Mouse (Mus musculus): ENCODE measurements around the gene Epha2. TPM values are rescaled to one million over a fixed set of nuclear protein-coding genes. Genes with fewer than 3 reads are reported as not detected.

The Epha2 gene
- polyA plus RNA-seq, 1 experiment from 2014 or later: 6.5 TPM

DNA sequence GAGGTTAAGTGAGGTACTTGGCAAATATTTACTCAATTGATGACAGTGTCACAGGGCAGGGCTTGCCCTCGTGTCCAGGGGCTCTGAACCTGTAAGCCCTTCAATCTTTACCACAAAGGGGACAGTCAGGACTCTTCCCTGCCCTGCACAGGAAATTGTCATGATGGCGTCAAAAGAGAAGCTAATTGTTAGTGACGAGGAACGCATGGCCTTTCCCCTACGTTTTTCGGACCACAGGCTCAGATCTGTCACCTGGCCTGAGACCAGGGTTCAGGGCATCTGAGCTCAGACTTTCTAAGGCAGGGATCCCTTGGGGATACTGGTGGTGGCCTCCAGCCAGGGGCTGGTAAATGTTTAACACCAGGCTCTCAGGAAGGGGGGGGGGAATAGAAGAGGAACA is 19.9 kb upstream of the Epha2 start:
- no peak for ATAC-seq (ENCODE audit: insufficient number of reproducible peaks, low FRiP score, low TSS enrichment, low read depth)
- Histone ChIP-seq H3K4me3 (no peak overlapping the region), H3K36me3 (no peaks in the 10 kb centered on the region), H3K27ac (no peak overlapping the region), H3K9ac (no peak overlapping the region), H3K4me1 (peaks cover 50% of the 10 kb centered on the region), H3K27me3 (no peaks in the 10 kb centered on the region), H3K4me2 (no peak overlapping the region), H3K9me3 (no peaks in the 10 kb centered on the region)
- 34% methylated on average over 6 of the region's 6 CpGs for WGBS

DNA sequence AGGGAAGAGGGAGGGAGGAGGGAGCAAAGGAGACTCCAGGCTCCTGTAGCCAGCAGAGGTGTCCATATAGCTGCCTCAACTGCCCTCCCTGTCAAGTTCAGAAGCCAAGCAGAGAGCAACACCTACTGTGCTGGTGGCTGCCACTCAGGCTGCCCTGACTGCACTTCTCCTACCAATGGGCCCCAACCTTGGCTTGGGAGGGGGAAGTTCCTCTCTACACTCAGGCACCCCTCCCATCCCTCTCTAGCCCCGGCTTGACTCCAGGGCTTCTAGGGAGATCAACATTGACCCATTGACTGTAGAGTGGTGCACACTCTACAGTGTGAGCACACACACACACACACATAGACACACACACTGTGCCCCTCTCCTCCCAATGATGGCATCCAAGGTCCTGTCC is 19.5 kb upstream of the Epha2 start:
- H3K27me3 ChIP-seq: no peaks in the 10 kb centered on the region
- H3K27ac ChIP-seq: 0 out of 2 replicates have a peak overlapping the region, but pooled peaks have one; percentile 22
- WGBS: 50% methylated on average over 1 of the region's 1 CpGs
- peaks cover 51% of the 10 kb centered on the region for H3K4me1 ChIP-seq
- H3K36me3 ChIP-seq: no peaks in the 10 kb centered on the region
- H3K9me3 ChIP-seq: no peaks in the 10 kb centered on the region
- ATAC-seq (ENCODE audit: insufficient number of reproducible peaks, low FRiP score, low TSS enrichment, low read depth): no peak
- H3K4me3 ChIP-seq: no peak overlapping the region
- no peak overlapping the region for H3K4me2 ChIP-seq
- no peak overlapping the region for H3K9ac ChIP-seq

DNA sequence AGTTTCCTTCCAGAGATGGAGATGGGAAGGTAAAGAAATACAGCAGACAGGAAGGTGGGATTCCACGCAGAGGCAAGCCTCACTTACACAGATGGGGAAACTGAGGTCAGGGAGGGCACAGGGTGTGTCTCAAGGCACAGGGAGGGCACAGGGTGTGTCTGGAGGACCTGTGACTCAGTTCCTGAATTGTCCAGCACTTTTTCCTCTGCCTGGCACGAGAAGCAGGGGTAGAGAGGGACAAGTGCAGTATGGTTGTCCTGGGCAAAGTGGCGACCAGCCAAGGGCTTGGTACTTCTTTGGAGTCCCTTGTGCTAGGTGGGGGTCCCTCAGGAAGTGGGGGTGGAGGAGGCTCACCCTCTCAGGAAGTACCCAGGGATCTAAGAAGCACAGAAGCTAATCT is 19.0 kb upstream of the Epha2 start:
- H3K9ac ChIP-seq: no peak overlapping the region
- H3K4me3 ChIP-seq: no peak overlapping the region
- no peaks in the 10 kb centered on the region for H3K36me3 ChIP-seq
- no peak for ATAC-seq (ENCODE audit: insufficient number of reproducible peaks, low FRiP score, low TSS enrichment, low read depth)
- H3K4me1 ChIP-seq: peaks cover 54% of the 10 kb centered on the region
- no peak overlapping the region for H3K4me2 ChIP-seq
- 0 out of 2 replicates have a peak overlapping the region, but pooled peaks have one; percentile 22 for H3K27ac ChIP-seq
- 53% methylated on average over 3 of the region's 3 CpGs for WGBS
- H3K27me3 ChIP-seq: no peaks in the 10 kb centered on the region
- H3K9me3 ChIP-seq: no peaks in the 10 kb centered on the region

DNA sequence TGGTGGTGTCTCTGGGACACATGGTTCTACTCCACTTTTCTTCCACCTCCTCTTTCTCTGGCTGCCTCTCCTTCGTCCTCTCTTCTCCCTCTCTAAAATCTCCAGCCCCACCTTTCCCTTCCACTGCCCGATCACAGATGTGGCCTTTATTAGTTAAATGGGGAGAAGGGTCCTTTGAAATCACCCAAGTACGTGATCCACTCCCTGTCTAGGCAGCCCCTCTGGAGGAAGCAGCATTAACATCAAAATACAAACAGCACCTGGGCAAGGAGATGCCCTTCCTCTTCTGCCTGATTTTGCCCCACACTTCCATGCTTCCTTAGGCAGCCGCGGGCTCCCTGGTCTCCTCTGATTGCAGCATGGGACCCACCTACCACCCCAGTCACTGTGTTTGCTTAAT is 18.4 kb upstream of the Epha2 start:
- no peak overlapping the region for H3K4me2 ChIP-seq
- WGBS: 44% methylated on average over 5 of the region's 5 CpGs
- peaks cover 54% of the 10 kb centered on the region for H3K4me1 ChIP-seq
- H3K36me3 ChIP-seq: no peaks in the 10 kb centered on the region
- no peak overlapping the region for H3K27ac ChIP-seq
- no peak for ATAC-seq (ENCODE audit: insufficient number of reproducible peaks, low FRiP score, low TSS enrichment, low read depth)
- H3K9ac ChIP-seq: no peak overlapping the region
- H3K9me3 ChIP-seq: no peaks in the 10 kb centered on the region
- H3K27me3 ChIP-seq: peaks cover 4% of the 10 kb centered on the region
- no peak overlapping the region for H3K4me3 ChIP-seq

GRCm38 (mm10) chr4:141283176-141283878 is 17.7 kb upstream of the Epha2 start:
- Histone ChIP-seq H3K9me3 (no peaks in the 10 kb centered on the region), H3K4me3 (no peak overlapping the region), H3K4me2 (no peak overlapping the region), H3K4me1 (peaks cover 54% of the 10 kb centered on the region), H3K36me3 (no peaks in the 10 kb centered on the region), H3K27me3 (peaks cover 11% of the 10 kb centered on the region), H3K27ac (no peak overlapping the region), H3K9ac (no peak overlapping the region)
- 66% methylated on average over 9 of the region's 12 CpGs for WGBS
- no peak for ATAC-seq (ENCODE audit: insufficient number of reproducible peaks, low FRiP score, low TSS enrichment, low read depth)

GRCm38 (mm10) chr4:141283879-141284411 is 17.1 kb upstream of the Epha2 start:
- H3K9ac ChIP-seq: no peak overlapping the region
- ATAC-seq (ENCODE audit: insufficient number of reproducible peaks, low FRiP score, low TSS enrichment, low read depth): no peak
- no peaks in the 10 kb centered on the region for H3K36me3 ChIP-seq
- H3K27ac ChIP-seq: no peak overlapping the region
- peaks cover 51% of the 10 kb centered on the region for H3K4me1 ChIP-seq
- peaks cover 13% of the 10 kb centered on the region for H3K27me3 ChIP-seq
- no peak overlapping the region for H3K4me2 ChIP-seq
- no peaks in the 10 kb centered on the region for H3K9me3 ChIP-seq
- no peak overlapping the region for H3K4me3 ChIP-seq
- WGBS: 20% methylated on average over 8 of the region's 8 CpGs

DNA sequence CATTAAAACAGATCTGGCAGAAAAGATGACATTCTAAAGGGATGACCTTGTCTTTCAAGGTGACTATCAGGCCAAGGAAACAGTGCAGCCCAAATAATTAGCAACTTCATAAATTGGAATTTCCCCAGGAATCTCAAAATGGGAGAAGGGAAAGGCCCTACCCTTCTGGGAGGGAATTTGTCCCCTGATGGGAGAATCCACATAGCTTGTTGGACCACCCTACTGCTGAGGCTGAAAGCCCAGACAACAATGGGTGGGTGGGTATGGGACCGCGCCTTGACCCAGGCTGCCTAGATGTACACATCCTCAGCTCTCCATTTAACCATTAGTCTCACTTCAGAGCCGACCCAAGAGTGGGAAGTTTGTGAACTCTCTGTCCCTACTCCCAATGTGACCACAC is 16.6 kb upstream of the Epha2 start:
- peaks cover 51% of the 10 kb centered on the region for H3K4me1 ChIP-seq
- no peak overlapping the region for H3K4me3 ChIP-seq
- peaks cover 13% of the 10 kb centered on the region for H3K27me3 ChIP-seq
- no peak overlapping the region for H3K27ac ChIP-seq
- H3K4me2 ChIP-seq: no peak overlapping the region
- no peaks in the 10 kb centered on the region for H3K9me3 ChIP-seq
- no peak for ATAC-seq (ENCODE audit: insufficient number of reproducible peaks, low FRiP score, low TSS enrichment, low read depth)
- 91% methylated on average over 3 of the region's 3 CpGs for WGBS
- H3K36me3 ChIP-seq: no peaks in the 10 kb centered on the region
- no peak overlapping the region for H3K9ac ChIP-seq

- H3K4me1 ChIP-seq: peaks cover 51% of the 10 kb centered on the region
- WGBS: 47% methylated on average over 7 of the region's 8 CpGs
Observed at GRCm38 (mm10) chr4:141285128-141285527, 15.9 kb upstream of the Epha2 start.

GRCm38 (mm10) chr4:141286860-141287517 is 14.1 kb upstream of the Epha2 start:
- ATAC-seq (ENCODE audit: insufficient number of reproducible peaks, low FRiP score, low TSS enrichment, low read depth): peak; percentile 70
- H3K9ac ChIP-seq: no peak overlapping the region
- H3K36me3 ChIP-seq: no peaks in the 10 kb centered on the region
- peaks cover 48% of the 10 kb centered on the region for H3K4me1 ChIP-seq
- H3K4me3 ChIP-seq: no peak overlapping the region; the same call in 1 of the 2 replicates
- peak overlapping the region; percentile 24 for H3K4me2 ChIP-seq
- H3K27me3 ChIP-seq: peaks cover 22% of the 10 kb centered on the region
- H3K27ac ChIP-seq: peak overlapping the region; percentile 9; the same call in 1 of the 2 replicates
- H3K9me3 ChIP-seq: no peaks in the 10 kb centered on the region
- WGBS: 9% methylated on average over 20 of the region's 20 CpGs

More at GRCm38 (mm10) chr4:141285128-141285527, 15.9 kb upstream of the Epha2 start:
- no peaks in the 10 kb centered on the region for H3K36me3 ChIP-seq
- H3K27ac ChIP-seq: no peak overlapping the region
- H3K9ac ChIP-seq: no peak overlapping the region
- H3K9me3 ChIP-seq: no peaks in the 10 kb centered on the region
- no peak overlapping the region for H3K4me3 ChIP-seq
- H3K4me2 ChIP-seq: no peak overlapping the region
- peaks cover 13% of the 10 kb centered on the region for H3K27me3 ChIP-seq
- ATAC-seq (ENCODE audit: insufficient number of reproducible peaks, low FRiP score, low TSS enrichment, low read depth): no peak

- peaks cover 27% of the 10 kb centered on the region for H3K27me3 ChIP-seq
- H3K36me3 ChIP-seq: no peaks in the 10 kb centered on the region
- H3K4me2 ChIP-seq: no peak overlapping the region
- H3K4me3 ChIP-seq: no peak overlapping the region
- ATAC-seq (ENCODE audit: insufficient number of reproducible peaks, low FRiP score, low TSS enrichment, low read depth): no peak
- 15% methylated on average over 15 of the region's 15 CpGs for WGBS
- H3K9me3 ChIP-seq: no peaks in the 10 kb centered on the region
- H3K4me1 ChIP-seq: peaks cover 46% of the 10 kb centered on the region
- no peak overlapping the region for H3K27ac ChIP-seq
- no peak overlapping the region for H3K9ac ChIP-seq
Observed at GRCm38 (mm10) chr4:141287518-141288004, 13.5 kb upstream of the Epha2 start.

DNA sequence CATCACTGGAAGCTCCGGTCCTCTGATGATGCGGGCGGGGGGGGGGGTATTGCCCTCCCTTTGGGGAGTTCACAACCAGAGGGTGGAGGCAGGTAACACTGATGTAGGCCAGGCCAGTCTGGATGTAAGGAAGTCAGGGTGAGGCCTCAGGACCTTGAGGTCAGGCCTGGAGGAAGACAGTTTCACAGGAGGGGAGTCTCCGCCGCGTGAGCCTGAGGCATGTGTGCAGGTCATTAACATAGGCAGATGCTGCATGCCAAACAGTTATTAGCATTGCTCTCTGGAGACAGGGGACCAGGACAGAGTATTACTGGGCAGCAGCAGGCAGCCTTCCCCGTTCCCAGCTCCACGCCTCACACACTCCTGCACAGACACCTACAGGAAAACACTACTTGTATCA is 12.9 kb upstream of the Epha2 start:
- H3K27me3 ChIP-seq: peaks cover 30% of the 10 kb centered on the region
- ATAC-seq (ENCODE audit: insufficient number of reproducible peaks, low FRiP score, low TSS enrichment, low read depth): no peak
- H3K4me2 ChIP-seq: no peak overlapping the region
- no peaks in the 10 kb centered on the region for H3K9me3 ChIP-seq
- no peaks in the 10 kb centered on the region for H3K36me3 ChIP-seq
- H3K4me1 ChIP-seq: peaks cover 43% of the 10 kb centered on the region
- no peak overlapping the region for H3K4me3 ChIP-seq
- WGBS: 33% methylated on average over 8 of the region's 8 CpGs
- no peak overlapping the region for H3K9ac ChIP-seq
- H3K27ac ChIP-seq: no peak overlapping the region
